Mouse (Mus musculus): ENCODE measurements around the gene Upf3b. TPM values are rescaled to one million over a fixed set of nuclear protein-coding genes. Genes with fewer than 3 reads are reported as not detected.

The Upf3b gene
- polyA plus RNA-seq (2014; fragmentation: Illumina TruSeq; extraction: RNeasy Lipid Tissue Mini Kit (QIAGEN cat#74804); ENCODE audit: low read depth, low replicate concordance): 19.8 TPM

DNA sequence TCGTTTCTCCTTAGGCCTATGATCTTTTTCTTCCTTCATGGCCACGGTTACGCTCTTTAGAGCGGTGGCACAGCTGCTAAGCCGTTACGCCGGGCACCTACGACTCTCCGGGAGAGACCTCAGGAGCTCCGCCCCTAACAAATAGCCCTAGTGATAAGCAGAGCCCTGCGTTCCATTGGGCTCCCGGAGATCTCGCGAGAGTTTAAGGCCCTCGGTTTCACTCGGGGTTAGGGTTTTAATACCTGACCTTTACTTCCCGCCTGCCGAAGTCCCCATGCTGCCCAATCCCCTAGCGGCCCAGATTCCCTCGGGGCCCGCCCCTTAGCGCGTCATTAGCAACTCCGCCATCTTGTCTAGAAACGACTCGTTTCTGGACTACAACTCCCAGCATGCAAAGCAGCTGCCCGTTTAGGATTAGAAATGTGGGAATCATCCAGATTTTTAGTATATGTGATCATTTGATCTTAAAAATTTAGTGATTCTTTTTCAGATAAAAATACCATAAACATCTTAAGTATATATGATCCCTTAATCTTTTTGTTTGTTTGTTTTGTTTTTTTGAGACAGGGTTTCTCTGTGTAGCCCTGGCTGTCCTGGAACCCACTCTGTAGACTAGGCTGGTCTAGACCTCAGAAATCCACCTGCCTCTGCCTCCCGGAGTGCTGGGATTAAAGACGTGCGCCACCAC, at the start of gene Upf3b:
Upf3b (minus strand) TSS at position 130 of the 688 bp plus-strand sequence.

DNA sequence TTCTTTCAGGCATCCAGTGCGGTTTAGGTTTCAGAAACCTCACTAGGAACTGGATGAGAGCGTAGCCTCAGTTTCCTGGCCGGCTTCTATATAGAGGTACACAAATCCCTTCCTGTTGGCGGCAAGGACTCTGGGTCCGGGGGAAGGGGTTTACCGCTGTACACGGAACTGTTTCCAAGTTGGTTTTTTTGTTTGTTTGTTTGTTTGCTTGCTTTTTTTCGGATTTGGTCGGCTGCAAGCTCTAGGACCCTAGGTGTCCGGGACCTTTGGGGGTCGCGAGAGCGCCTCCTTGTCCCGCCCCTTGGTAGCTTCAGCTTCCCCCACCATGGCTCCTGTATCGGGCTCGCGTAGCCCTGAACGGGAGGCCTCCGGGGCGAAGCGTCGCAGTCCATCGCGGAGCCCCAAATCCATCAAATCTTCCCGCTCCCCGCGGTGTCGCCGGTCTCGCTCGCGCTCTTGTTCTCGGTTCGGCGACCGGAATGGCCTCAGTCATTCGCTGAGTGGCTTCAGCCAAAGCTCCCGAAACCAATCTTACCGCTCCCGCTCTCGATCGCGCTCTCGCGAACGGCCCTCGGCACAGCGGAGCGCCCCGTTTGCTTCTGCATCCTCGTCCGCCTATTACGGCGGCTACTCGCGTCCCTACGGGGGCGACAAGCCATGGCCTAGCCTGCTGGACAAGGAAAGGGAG, 16.7 kb upstream of the Upf3b start, which contains the start of gene Nkap:
Nkap (plus strand) TSS at position 125 of the 688 bp plus-strand sequence.

DNA sequence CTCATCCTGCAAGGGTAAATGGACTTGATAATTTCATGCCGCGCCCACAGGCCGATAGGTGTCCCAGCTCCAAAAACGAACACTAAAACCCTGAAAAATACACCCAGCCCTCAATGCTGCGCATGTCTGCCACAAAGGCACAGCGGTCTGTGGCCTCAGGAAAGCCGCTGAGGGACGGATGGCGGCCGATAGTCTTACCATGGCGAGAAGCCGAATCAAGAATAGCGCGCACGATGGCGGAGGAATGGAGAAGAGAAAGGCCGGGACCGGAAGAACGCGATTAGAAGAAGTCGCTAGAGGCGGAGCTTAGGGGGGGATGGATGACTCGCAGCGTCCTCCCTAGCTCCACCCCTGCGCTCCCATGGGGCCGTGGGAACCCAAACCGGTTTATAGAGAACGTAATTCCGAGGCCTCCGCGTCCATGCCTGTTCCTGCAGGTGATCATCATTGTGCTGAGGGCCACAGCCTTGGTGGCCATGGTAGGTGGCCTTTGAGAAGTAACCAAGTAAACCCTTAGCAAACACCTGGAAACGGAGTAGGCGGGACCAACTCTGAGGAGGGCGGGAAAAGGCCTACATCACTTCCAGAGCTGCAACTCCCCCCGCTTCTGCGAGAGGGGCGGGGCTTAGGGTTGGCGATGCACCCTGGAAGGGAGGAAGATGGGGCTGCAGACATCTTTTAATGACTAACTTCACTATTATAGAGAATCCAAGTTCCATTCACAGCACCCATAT, 25.0 kb downstream of the Upf3b start, which contains the start of gene Rpl39:
Rpl39 (minus strand) TSS at position 476 of the 734 bp plus-strand sequence.

DNA sequence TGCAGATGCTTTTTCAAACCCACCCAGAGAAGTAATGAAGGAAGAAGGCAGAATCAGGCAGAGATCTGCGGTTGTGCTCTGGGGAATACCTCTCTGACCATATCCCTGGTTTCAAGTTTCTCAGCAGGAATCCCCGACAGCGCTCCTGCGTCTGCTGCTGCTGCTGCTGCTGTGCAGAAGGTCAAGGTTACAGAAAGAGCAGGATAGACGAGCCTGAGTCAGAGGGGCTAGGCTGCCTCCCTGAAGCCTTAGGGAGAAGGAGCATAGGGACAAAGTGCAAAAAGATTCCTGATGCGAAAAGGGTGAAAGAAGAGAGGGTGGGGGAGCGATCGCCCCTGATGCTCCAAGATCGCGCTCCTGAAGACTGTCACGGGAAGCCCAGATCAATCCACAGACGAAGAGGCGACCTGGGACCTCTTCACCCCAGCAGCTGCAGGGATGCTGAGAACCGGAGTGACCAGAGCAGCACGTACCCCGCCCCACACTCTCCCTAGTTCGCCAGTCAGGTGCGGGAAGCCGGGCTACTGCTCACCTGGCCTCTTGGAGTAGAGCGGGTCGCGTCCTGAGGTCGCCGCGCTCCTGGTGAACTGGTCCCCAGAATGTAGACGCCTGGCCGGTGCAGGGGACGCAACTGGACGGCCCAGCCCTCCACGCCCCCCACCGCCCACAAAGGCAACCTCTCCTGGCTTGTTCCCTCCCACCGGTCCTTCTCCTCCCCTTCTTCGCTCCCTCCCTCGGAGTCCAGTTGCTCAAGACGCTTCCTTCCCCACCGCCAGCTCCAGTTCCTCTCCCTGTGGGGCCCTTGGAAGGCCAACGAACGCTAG, 61.8 kb downstream of the Upf3b start, which contains the start of gene Sowahd:
Sowahd (plus strand) TSS at position 780 of the 824 bp plus-strand sequence.

Other genes with a start within 250 kb of the Upf3b start
- 71.5 TPM for gene Ube2a, start 236.4 kb downstream of the Upf3b start, polyA plus RNA-seq (2014; fragmentation: Illumina TruSeq; extraction: RNeasy Lipid Tissue Mini Kit (QIAGEN cat#74804); ENCODE audit: low read depth, low replicate concordance)
- gene C330007P06Rik, start 236.2 kb downstream of the Upf3b start, polyA plus RNA-seq (2014; fragmentation: Illumina TruSeq; extraction: RNeasy Lipid Tissue Mini Kit (QIAGEN cat#74804); ENCODE audit: low read depth, low replicate concordance): 17.9 TPM
- gene Nkrf, start 207.4 kb downstream of the Upf3b start, polyA plus RNA-seq (2014; fragmentation: Illumina TruSeq; extraction: RNeasy Lipid Tissue Mini Kit (QIAGEN cat#74804); ENCODE audit: low read depth, low replicate concordance): 3.1 TPM
- gene Sept6, start 118.5 kb downstream of the Upf3b start, polyA plus RNA-seq (2014; fragmentation: Illumina TruSeq; extraction: RNeasy Lipid Tissue Mini Kit (QIAGEN cat#74804); ENCODE audit: low read depth, low replicate concordance): 6.0 TPM
- gene Sowahd, start 61.5 kb downstream of the Upf3b start, polyA plus RNA-seq (2014; fragmentation: Illumina TruSeq; extraction: RNeasy Lipid Tissue Mini Kit (QIAGEN cat#74804); ENCODE audit: low read depth, low replicate concordance): not detected
- 275 TPM for gene Rpl39, start 24.9 kb downstream of the Upf3b start, polyA plus RNA-seq (2014; fragmentation: Illumina TruSeq; extraction: RNeasy Lipid Tissue Mini Kit (QIAGEN cat#74804); ENCODE audit: low read depth, low replicate concordance)
- 7.0 TPM for gene Nkap, start 16.5 kb upstream of the Upf3b start, polyA plus RNA-seq (2014; fragmentation: Illumina TruSeq; extraction: RNeasy Lipid Tissue Mini Kit (QIAGEN cat#74804); ENCODE audit: low read depth, low replicate concordance)
- gene Akap14, start 58.5 kb upstream of the Upf3b start, polyA plus RNA-seq (2014; fragmentation: Illumina TruSeq; extraction: RNeasy Lipid Tissue Mini Kit (QIAGEN cat#74804); ENCODE audit: low read depth, low replicate concordance): not detected
- gene Ndufa1, start 80.8 kb upstream of the Upf3b start, polyA plus RNA-seq (2014; fragmentation: Illumina TruSeq; extraction: RNeasy Lipid Tissue Mini Kit (QIAGEN cat#74804); ENCODE audit: low read depth, low replicate concordance): 1,300 TPM
- 3.8 TPM for gene Rnf113a1, start 80.9 kb upstream of the Upf3b start, polyA plus RNA-seq (2014; fragmentation: Illumina TruSeq; extraction: RNeasy Lipid Tissue Mini Kit (QIAGEN cat#74804); ENCODE audit: low read depth, low replicate concordance)
- gene Gm9, start 100.7 kb upstream of the Upf3b start, polyA plus RNA-seq (2014; fragmentation: Illumina TruSeq; extraction: RNeasy Lipid Tissue Mini Kit (QIAGEN cat#74804); ENCODE audit: low read depth, low replicate concordance): not detected
- gene Rhox1, start 111.9 kb upstream of the Upf3b start, polyA plus RNA-seq (2014; fragmentation: Illumina TruSeq; extraction: RNeasy Lipid Tissue Mini Kit (QIAGEN cat#74804); ENCODE audit: low read depth, low replicate concordance): not detected
- not detected for gene Rhox2a, start 134.7 kb upstream of the Upf3b start, polyA plus RNA-seq (2014; fragmentation: Illumina TruSeq; extraction: RNeasy Lipid Tissue Mini Kit (QIAGEN cat#74804); ENCODE audit: low read depth, low replicate concordance)
- not detected for gene Rhox3a, start 139.6 kb upstream of the Upf3b start, polyA plus RNA-seq (2014; fragmentation: Illumina TruSeq; extraction: RNeasy Lipid Tissue Mini Kit (QIAGEN cat#74804); ENCODE audit: low read depth, low replicate concordance)
- gene Rhox4a, start 155.0 kb upstream of the Upf3b start, polyA plus RNA-seq (2014; fragmentation: Illumina TruSeq; extraction: RNeasy Lipid Tissue Mini Kit (QIAGEN cat#74804); ENCODE audit: low read depth, low replicate concordance): not detected

All from heart, adult 10 weeks (tissue).